Mouse (Mus musculus) cerebellum, adult 9-11 months (tissue): Measurements from ENCODE around the gene Cdca3.
A peak's percentile ranks its signal among the peaks of the same experiment; 100 is the strongest.

ENCODE experiments used
- DNase-seq: peaks from one replicate; pipeline ENCODE4 v3.0.0; 2022

Cdca3 gene

GRCm38 (mm10) chr6:124834512-124835081, 5.2 kb downstream of the Cdca3 start:
- no peak for DNase-seq

- no peak for DNase-seq
Measured at GRCm38 (mm10) chr6:124835531-124835930, 6.2 kb downstream of the Cdca3 start.

GRCm38 (mm10) chr6:124836411-124836810, 7.1 kb downstream of the Cdca3 start:
- DNase-seq: no peak

- DNase-seq: no peak
Measured at GRCm38 (mm10) chr6:124839805-124840204, 10.5 kb downstream of the Cdca3 start.

- no peak for DNase-seq
Measured at GRCm38 (mm10) chr6:124840241-124841167, 11.2 kb downstream of the Cdca3 start, which contains the start of gene Gnb3. Gene Gnb3 (minus strand): TSS chr6:124840275.

GRCm38 (mm10) chr6:124847305-124847704, 18.0 kb downstream of the Cdca3 start:
- peak; percentile 93 for DNase-seq

GRCm38 (mm10) chr6:124850535-124850934, 21.2 kb downstream of the Cdca3 start:
- no peak for DNase-seq

- DNase-seq: no peak
Measured at GRCm38 (mm10) chr6:124854647-124855046, 25.3 kb downstream of the Cdca3 start.

- peak; percentile 71 for DNase-seq
Measured at GRCm38 (mm10) chr6:124856321-124856720, 27.0 kb downstream of the Cdca3 start.

- DNase-seq: peak; percentile 94
Measured at GRCm38 (mm10) chr6:124856916-124857839, 27.8 kb downstream of the Cdca3 start, which contains the start of gene P3h3. Gene P3h3 (minus strand): TSS chr6:124857752.

GRCm38 (mm10) chr6:124857840-124858530, 28.6 kb downstream of the Cdca3 start:
- peak; percentile 53 for DNase-seq

GRCm38 (mm10) chr6:124858561-124859318, 29.4 kb downstream of the Cdca3 start:
- peak; percentile 65 for DNase-seq

- DNase-seq: peak; percentile 91
Measured at GRCm38 (mm10) chr6:124859725-124860124, 30.4 kb downstream of the Cdca3 start.

- DNase-seq: peak; percentile 55
Measured at GRCm38 (mm10) chr6:124860511-124860910, 31.2 kb downstream of the Cdca3 start.

GRCm38 (mm10) chr6:124861266-124861665, 31.9 kb downstream of the Cdca3 start:
- peak; percentile 64 for DNase-seq

- peak; percentile 60 for DNase-seq
Measured at GRCm38 (mm10) chr6:124861802-124862201, 32.5 kb downstream of the Cdca3 start.

- peak; percentile 44 for DNase-seq
Measured at GRCm38 (mm10) chr6:124862406-124863124, 33.2 kb downstream of the Cdca3 start.

GRCm38 (mm10) chr6:124863125-124863657, 33.8 kb downstream of the Cdca3 start:
- DNase-seq: no peak

GRCm38 (mm10) chr6:124863658-124864298, 34.4 kb downstream of the Cdca3 start, which contains the start of gene Gpr162:
Gene Gpr162 (minus strand): TSS chr6:124863983.
- DNase-seq: peak; percentile 85
